Mouse (Mus musculus): ENCODE data around the gene Uchl4. TPM values are rescaled to one million over a fixed set of nuclear protein-coding genes. Genes with fewer than 3 reads are reported as not detected.
"Not testable (repeated sequence)": the region's sequence is repeated elsewhere in the genome, so short reads cannot be mapped to it uniquely, and the experiment has no call there.

The Uchl4 gene
- polyA plus RNA-seq, 1 experiment from 2014 or later: 1.7 TPM

DNA sequence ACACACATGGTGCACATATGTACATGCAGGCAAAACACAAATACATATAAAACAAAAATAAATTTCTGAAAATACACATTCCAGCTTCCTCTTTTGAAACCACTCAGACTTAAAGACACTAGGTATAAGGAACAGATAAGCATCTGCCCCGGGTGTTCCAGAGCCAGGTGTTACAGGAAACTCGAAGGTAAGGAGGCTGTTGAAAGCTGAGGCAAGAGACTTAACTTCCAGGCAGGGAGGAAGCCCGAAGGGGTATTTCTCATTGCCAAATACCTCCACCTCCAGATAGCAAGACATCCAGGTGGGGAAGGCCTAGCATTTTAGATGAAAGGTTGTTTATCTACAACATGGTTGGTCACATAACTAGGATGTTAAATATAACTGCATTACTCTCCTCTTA lies 20.4 kb downstream of the Uchl4 start:
- no peak for ATAC-seq (ENCODE audit: insufficient read depth, low FRiP score, low TSS enrichment)
- Histone ChIP-seq H3K36me3 (ENCODE audit: control insufficient read depth, insufficient read depth, low read length) (no peaks in the 10 kb centered on the region), H3K27me3 (ENCODE audit: control insufficient read depth, insufficient read depth, low read length) (no peaks in the 10 kb centered on the region), H3K9me3 (ENCODE audit: control insufficient read depth, low read length) (no peaks in the 10 kb centered on the region), H3K9ac (ENCODE audit: low read length) (no peak overlapping the region), H3K27ac (ENCODE audit: low read depth, low read length) (no peak overlapping the region), H3K4me3 (ENCODE audit: low read depth, low read length) (no peak overlapping the region), H3K4me1 (ENCODE audit: control insufficient read depth, insufficient read depth, low read length) (peaks cover 5% of the 10 kb centered on the region; the same call in 1 of the 2 replicates), H3K4me2 (ENCODE audit: low read depth) (no peak overlapping the region)
- WGBS: 78% methylated on average over 3 of the region's 3 CpGs
- DNase-seq (ENCODE audit: low spot score): no peak

DNA sequence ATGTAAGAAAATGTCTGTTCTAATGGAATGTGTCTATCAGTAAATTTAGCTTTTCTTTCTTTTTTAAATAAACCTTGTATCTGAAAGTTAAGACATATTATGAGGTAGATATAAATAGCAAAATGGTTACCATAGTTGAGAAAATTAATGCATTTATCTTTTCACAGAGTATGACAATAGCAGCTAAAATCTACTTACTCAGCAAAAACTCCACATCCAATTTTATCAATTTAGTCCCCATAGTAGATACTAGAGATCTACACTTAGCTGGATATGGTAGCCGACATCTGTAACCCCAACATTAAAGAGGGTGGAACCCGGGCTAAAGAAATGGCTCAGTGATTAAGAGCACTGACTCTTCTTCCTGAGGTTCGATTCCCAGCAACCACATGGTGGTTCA lies 21.2 kb downstream of the Uchl4 start:
- Histone ChIP-seq H3K36me3 (ENCODE audit: control insufficient read depth, insufficient read depth, low read length) (no peaks in the 10 kb centered on the region), H3K27ac (ENCODE audit: low read depth, low read length) (no peak overlapping the region), H3K4me2 (ENCODE audit: low read depth) (no peak overlapping the region), H3K4me3 (ENCODE audit: low read depth, low read length) (no peak overlapping the region), H3K9ac (ENCODE audit: low read length) (no peak overlapping the region), H3K9me3 (ENCODE audit: control insufficient read depth, low read length) (no peaks in the 10 kb centered on the region), H3K27me3 (ENCODE audit: control insufficient read depth, insufficient read depth, low read length) (no peaks in the 10 kb centered on the region), H3K4me1 (ENCODE audit: control insufficient read depth, insufficient read depth, low read length) (peaks cover 5% of the 10 kb centered on the region; the same call in 1 of the 2 replicates)
- WGBS: 91% methylated on average over 3 of the region's 3 CpGs
- DNase-seq (ENCODE audit: low spot score) (no peak), ATAC-seq (ENCODE audit: insufficient read depth, low FRiP score, low TSS enrichment) (no peak)

DNA sequence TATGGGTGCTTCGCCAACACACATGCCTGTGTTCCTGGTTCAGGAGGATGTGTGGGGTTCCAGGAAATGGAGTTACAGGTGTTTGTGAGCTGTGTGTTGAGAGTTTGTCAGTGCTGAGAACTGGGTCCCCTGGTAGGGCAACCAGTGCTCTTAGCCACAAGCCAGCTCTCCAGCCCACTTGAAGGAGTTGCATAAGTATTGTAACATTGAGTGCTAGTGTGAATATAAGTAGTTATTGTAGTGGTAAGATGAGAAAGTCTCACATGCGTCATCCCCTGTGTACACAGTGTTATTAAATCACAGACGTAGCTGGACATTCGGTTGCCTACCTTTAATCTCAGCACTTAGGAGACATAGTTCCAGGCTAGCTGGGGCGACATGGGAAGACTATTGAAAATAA lies 24.9 kb downstream of the Uchl4 start:
- Histone ChIP-seq H3K4me1 (ENCODE audit: control insufficient read depth, insufficient read depth, low read length) (no peaks in the 10 kb centered on the region), H3K9me3 (ENCODE audit: control insufficient read depth, low read length) (no peaks in the 10 kb centered on the region), H3K27ac (ENCODE audit: low read depth, low read length) (no peak overlapping the region), H3K27me3 (ENCODE audit: control insufficient read depth, insufficient read depth, low read length) (no peaks in the 10 kb centered on the region), H3K4me3 (ENCODE audit: low read depth, low read length) (no peak overlapping the region), H3K9ac (ENCODE audit: low read length) (no peak overlapping the region), H3K4me2 (ENCODE audit: low read depth) (no peak overlapping the region), H3K36me3 (ENCODE audit: control insufficient read depth, insufficient read depth, low read length) (no peaks in the 10 kb centered on the region)
- ATAC-seq (ENCODE audit: insufficient read depth, low FRiP score, low TSS enrichment) (no peak), DNase-seq (ENCODE audit: low spot score) (no peak)
- WGBS: 90% methylated on average over 5 of the region's 5 CpGs

DNA sequence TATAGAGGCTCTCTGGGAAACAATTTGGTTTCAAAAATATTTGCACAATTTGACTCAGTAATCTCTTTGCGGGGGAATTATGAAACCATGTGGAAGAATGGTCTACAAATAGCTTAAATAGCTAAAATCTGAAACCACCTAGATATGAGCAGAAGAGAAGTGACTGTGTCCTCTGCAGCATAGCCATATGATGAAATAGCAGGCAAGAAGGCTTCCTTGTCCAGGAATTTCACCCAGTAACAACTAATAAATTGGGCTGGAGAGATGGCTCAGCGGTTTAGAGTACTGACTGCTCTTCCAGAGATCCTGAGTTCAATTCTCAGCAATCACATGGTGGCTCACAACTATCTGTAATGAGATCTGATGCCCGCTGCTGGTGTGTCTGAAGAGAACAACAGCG lies 26.0 kb downstream of the Uchl4 start:
- ATAC-seq (ENCODE audit: insufficient read depth, low FRiP score, low TSS enrichment): no peak
- Histone ChIP-seq H3K9me3 (ENCODE audit: control insufficient read depth, low read length) (no peaks in the 10 kb centered on the region), H3K4me3 (ENCODE audit: low read depth, low read length) (no peak overlapping the region), H3K36me3 (ENCODE audit: control insufficient read depth, insufficient read depth, low read length) (no peaks in the 10 kb centered on the region), H3K27me3 (ENCODE audit: control insufficient read depth, insufficient read depth, low read length) (no peaks in the 10 kb centered on the region), H3K27ac (ENCODE audit: low read depth, low read length) (no peak overlapping the region), H3K4me1 (ENCODE audit: control insufficient read depth, insufficient read depth, low read length) (no peaks in the 10 kb centered on the region), H3K9ac (ENCODE audit: low read length) (no peak overlapping the region), H3K4me2 (ENCODE audit: low read depth) (no peak overlapping the region)
- no peak for DNase-seq (ENCODE audit: low spot score)
- 91% methylated on average over 4 of the region's 4 CpGs for WGBS

DNA sequence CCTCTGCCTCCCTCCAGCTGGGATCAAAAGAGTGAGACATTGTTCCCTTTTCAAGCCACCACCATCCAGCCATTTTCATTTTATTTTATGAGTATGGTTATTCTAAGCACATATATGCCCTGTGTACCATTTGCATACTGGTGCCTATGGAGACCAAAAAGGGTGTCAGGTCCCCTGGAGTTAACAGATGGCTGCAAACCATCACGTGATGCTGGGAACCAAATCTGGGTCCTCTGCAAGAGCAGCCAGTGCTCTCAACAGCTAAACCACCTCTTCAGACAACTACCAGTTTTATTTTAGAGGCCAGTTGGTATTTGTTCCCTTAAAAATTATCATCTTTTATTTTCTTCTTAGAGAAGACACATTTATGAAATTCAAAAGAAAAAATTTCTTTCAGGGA lies 29.8 kb downstream of the Uchl4 start:
- H3K4me3 ChIP-seq (ENCODE audit: low read depth, low read length): no peak overlapping the region
- H3K4me2 ChIP-seq (ENCODE audit: low read depth): no peak overlapping the region
- no peak for ATAC-seq (ENCODE audit: insufficient read depth, low FRiP score, low TSS enrichment)
- DNase-seq (ENCODE audit: low spot score): no peak
- no peaks in the 10 kb centered on the region for H3K27me3 ChIP-seq (ENCODE audit: control insufficient read depth, insufficient read depth, low read length)
- H3K36me3 ChIP-seq (ENCODE audit: control insufficient read depth, insufficient read depth, low read length): no peaks in the 10 kb centered on the region
- H3K9me3 ChIP-seq (ENCODE audit: control insufficient read depth, low read length): no peaks in the 10 kb centered on the region
- no peak overlapping the region for H3K27ac ChIP-seq (ENCODE audit: low read depth, low read length)
- 34% methylated on average over 1 of the region's 1 CpGs for WGBS
- H3K9ac ChIP-seq (ENCODE audit: low read length): no peak overlapping the region
- no peaks in the 10 kb centered on the region for H3K4me1 ChIP-seq (ENCODE audit: control insufficient read depth, insufficient read depth, low read length)

DNA sequence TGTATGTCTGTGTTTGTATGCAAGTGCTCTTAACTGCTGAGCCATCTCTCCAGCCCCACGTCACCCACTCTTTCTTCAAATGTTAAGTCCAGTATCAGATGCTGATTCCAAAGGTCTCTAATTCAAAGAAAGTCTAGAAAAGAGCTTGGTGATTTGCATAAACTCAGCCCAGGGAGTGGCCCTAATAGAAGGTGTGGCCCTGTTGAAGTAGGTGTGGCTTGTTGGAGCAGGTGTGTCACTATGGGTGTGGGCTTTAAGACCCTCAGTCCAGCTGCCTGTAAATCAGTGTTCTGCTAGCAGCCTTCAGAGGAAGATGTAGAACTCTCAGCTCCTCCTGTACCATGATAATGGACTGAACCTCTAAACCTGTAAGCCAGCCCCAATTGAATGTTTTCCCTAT lies 32.2 kb downstream of the Uchl4 start:
- Histone ChIP-seq H3K4me3 (ENCODE audit: low read depth, low read length) (no peak overlapping the region), H3K9me3 (ENCODE audit: control insufficient read depth, low read length) (no peaks in the 10 kb centered on the region), H3K27me3 (ENCODE audit: control insufficient read depth, insufficient read depth, low read length) (no peaks in the 10 kb centered on the region), H3K4me1 (ENCODE audit: control insufficient read depth, insufficient read depth, low read length) (no peaks in the 10 kb centered on the region), H3K9ac (ENCODE audit: low read length) (no peak overlapping the region), H3K36me3 (ENCODE audit: control insufficient read depth, insufficient read depth, low read length) (no peaks in the 10 kb centered on the region), H3K4me2 (ENCODE audit: low read depth) (no peak overlapping the region), H3K27ac (ENCODE audit: low read depth, low read length) (no peak overlapping the region)
- DNase-seq (ENCODE audit: low spot score) (no peak), ATAC-seq (ENCODE audit: insufficient read depth, low FRiP score, low TSS enrichment) (no peak)
- WGBS: 94% methylated on average over 1 of the region's 1 CpGs

DNA sequence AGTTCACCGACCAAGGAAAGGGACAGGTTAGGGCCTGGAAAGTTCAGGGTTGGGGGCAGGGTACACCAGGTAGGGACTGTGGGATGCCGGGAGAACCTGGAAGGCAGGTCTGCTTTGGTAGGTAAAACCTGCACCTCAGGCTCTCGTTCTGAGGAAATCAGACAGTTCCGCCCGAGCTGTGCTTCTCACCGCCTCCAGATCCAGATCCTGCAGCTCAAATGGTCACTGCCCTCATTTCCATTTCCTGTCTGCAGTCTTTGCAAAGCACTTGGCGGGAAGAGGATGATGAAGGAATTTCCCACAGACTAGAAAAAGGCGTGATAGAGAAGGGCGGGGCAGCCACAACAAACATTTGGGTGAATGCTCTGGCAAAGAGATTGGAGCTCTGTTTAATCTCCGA lies 33.2 kb downstream of the Uchl4 start:
- H3K4me1 ChIP-seq (ENCODE audit: control insufficient read depth, insufficient read depth, low read length): no peaks in the 10 kb centered on the region
- 90% methylated on average over 10 of the region's 10 CpGs for whole genome bisulfite sequencing
- no peaks in the 10 kb centered on the region for H3K27me3 ChIP-seq (ENCODE audit: control insufficient read depth, insufficient read depth, low read length)
- no peak for DNase-seq (ENCODE audit: low spot score)
- H3K36me3 ChIP-seq (ENCODE audit: control insufficient read depth, insufficient read depth, low read length): no peaks in the 10 kb centered on the region
- H3K27ac ChIP-seq (ENCODE audit: low read depth, low read length): no peak overlapping the region
- no peak for ATAC-seq (ENCODE audit: insufficient read depth, low FRiP score, low TSS enrichment)
- H3K9me3 ChIP-seq (ENCODE audit: control insufficient read depth, low read length): no peaks in the 10 kb centered on the region
- no peak overlapping the region for H3K4me2 ChIP-seq (ENCODE audit: low read depth)
- H3K4me3 ChIP-seq (ENCODE audit: low read depth, low read length): no peak overlapping the region
- H3K9ac ChIP-seq (ENCODE audit: low read length): no peak overlapping the region

DNA sequence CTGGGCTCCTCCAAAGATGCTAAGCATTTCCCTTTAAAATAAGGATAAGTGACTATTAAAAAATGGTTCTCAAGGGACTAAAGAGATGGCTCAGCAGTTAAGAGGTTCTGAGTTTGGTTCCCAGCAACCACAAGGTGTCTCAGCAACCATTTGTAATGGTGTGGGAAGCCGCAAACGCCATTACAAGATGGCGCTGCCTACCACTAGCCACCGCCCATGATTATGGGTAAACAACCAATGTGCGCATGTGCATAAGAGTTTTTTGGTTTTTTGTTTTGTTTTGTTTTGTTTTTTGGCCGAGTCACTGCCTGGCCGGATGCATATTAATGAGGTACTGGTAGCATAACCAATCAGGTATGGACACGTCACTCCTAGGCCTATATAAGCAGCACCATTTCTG lies 33.8 kb downstream of the Uchl4 start:
- not testable (repeated sequence) for H3K4me3 ChIP-seq (ENCODE audit: low read depth, low read length); ATAC-seq (ENCODE audit: insufficient read depth, low FRiP score, low TSS enrichment); H3K9me3 ChIP-seq (ENCODE audit: control insufficient read depth, low read length); DNase-seq (ENCODE audit: low spot score); H3K4me2 ChIP-seq (ENCODE audit: low read depth); H3K27ac ChIP-seq (ENCODE audit: low read depth, low read length); H3K9ac ChIP-seq (ENCODE audit: low read length); H3K27me3 ChIP-seq (ENCODE audit: control insufficient read depth, insufficient read depth, low read length); H3K36me3 ChIP-seq (ENCODE audit: control insufficient read depth, insufficient read depth, low read length); H3K4me1 ChIP-seq (ENCODE audit: control insufficient read depth, insufficient read depth, low read length)
- 92% methylated on average over 8 of the region's 8 CpGs for WGBS

DNA sequence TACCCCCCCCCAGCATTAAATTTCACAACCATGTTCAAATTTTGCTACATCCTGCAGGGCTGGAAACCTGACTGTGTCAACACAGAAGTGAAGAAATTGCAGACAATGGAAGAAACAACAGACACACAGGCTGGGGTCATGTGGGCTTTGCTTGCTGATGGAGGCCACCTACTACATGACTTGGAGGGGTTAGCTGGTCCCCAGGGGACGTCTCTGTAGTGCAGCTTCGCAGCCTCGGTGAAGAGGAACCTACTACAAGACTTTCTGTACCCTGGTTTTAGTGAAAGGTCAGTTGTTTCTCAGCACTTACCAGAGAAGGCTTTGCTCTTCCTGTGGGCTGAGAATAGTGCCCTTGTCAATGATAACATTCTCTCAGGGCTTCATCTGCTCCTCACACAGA lies 36.2 kb downstream of the Uchl4 start:
- 71% methylated on average over 3 of the region's 3 CpGs for WGBS
- ATAC-seq (ENCODE audit: insufficient read depth, low FRiP score, low TSS enrichment): no peak
- no peaks in the 10 kb centered on the region for H3K27me3 ChIP-seq (ENCODE audit: control insufficient read depth, insufficient read depth, low read length)
- H3K4me1 ChIP-seq (ENCODE audit: control insufficient read depth, insufficient read depth, low read length): no peaks in the 10 kb centered on the region
- H3K9ac ChIP-seq (ENCODE audit: low read length): no peak overlapping the region
- no peaks in the 10 kb centered on the region for H3K36me3 ChIP-seq (ENCODE audit: control insufficient read depth, insufficient read depth, low read length)
- H3K9me3 ChIP-seq (ENCODE audit: control insufficient read depth, low read length): no peaks in the 10 kb centered on the region
- DNase-seq (ENCODE audit: low spot score): no peak
- no peak overlapping the region for H3K4me3 ChIP-seq (ENCODE audit: low read depth, low read length)
- no peak overlapping the region for H3K4me2 ChIP-seq (ENCODE audit: low read depth)
- H3K27ac ChIP-seq (ENCODE audit: low read depth, low read length): no peak overlapping the region
